Mouse (Mus musculus) liver, postnatal 0 days (tissue): ENCODE measurements at regions not wholly inside any gene's neighbourhood (a gene's known extent, or its start where the extent isn't known, plus 50 kb on each side); places are given as distances from the start of the nearest gene placed in this dataset.

Source experiments
- CTCF ChIP-seq: sonication (generic); IDR thresholded peaks from 2 replicates; pipeline ENCODE4 v1.5.1; 2016; ENCODE audit warnings: antibody characterized with exemption, low read depth
- EP300 ChIP-seq: IDR thresholded peaks from 2 replicates; pipeline ENCODE4 v1.6.1; 2016; ENCODE audit warnings: antibody characterized with exemption, low read depth, mild to moderate bottlenecking

DNA sequence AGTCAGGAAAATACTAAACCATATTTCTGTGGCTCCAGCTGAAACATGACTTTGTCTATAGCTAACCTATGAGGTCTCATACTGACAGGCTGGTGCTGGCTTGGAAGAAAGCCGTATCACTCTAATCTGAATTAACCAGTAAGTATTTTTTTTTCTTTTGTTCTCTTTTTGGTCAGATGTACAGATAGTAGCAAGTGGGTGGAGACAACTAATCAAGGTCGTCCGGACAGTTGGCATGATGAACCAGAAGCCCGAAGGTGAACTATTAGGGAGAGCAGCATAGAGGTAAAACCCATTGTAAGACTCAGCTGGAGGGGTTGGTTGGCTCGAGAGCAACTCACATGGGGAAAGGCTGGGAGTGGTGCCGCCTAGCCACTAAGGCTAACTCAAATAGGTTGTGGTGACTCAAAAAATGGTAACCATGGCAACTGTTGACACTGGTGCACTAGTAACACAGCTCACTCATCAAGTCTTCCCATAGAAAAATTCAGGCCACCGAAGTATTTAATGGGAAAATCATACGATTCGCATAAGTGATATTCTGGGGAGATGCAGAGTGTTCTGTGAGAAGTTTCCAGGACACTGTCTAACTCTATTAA lies 50.3 kb upstream of the Csf1 start:
- TF ChIP-seq CTCF (no peak), EP300 (no peak)
